Mouse (Mus musculus) kidney, adult 2 months (tissue): ENCODE data around the gene Acap1.

Source experiments
- CTCF ChIP-seq: fragments of 200-500 bp; conservative IDR thresholded peaks from 2 replicates; pipeline ENCODE4 v1.5.1; 2011; ENCODE audit warnings: low read depth, mild to moderate bottlenecking, control low read depth, low read length, moderate library complexity, mixed read lengths; ENCODE audit not compliant: insufficient read depth, insufficient read length
- POLR2A ChIP-seq: fragments of 200-500 bp; IDR thresholded peaks from one replicate; pipeline ENCODE4 v1.6.1; 2011; ENCODE audit warnings: low read depth, low read length, control low read depth

GRCm38 (mm10) chr11:69908645-69909044 lies 13.3 kb upstream of the Acap1 start:
- no peak for TF ChIP-seq CTCF
- no peak for TF ChIP-seq POLR2A
